Mouse (Mus musculus): ENCODE results near the gene Amigo3. TPM values are rescaled to one million over a fixed set of nuclear protein-coding genes. Genes with fewer than 3 reads are reported as not detected.

Amigo3 gene
- total and polyA plus RNA-seq, 2 experiments from 2014 or later = 1.6 to 7.6 TPM

GRCm38 (mm10) chr9:108053665-108054225 is 786 bp downstream of the Amigo3 start:
- Histone ChIP-seq H3K36me3 (replicated peaks; ENCODE audit: control insufficient read depth, insufficient read depth, low read length) (peaks cover 56% of the 10 kb centered on the region), H3K27me3 (ENCODE audit: control insufficient read depth, insufficient read depth, low read length) (no peaks in the 10 kb centered on the region), H3K9ac (replicated peaks; ENCODE audit: low read depth, low read length) (no peak overlapping the region; the same call in 1 of the 2 replicates), H3K4me2 (ENCODE audit: low read depth, low read length) (no peak overlapping the region), H3K27ac (ENCODE audit: low read depth) (no peak overlapping the region), H3K4me1 (ENCODE audit: control insufficient read depth, insufficient read depth) (peaks cover 5% of the 10 kb centered on the region; the same call in 1 of the 2 replicates), H3K4me3 (ENCODE audit: low read depth, low read length) (no peak overlapping the region), H3K9me3 (replicated peaks; ENCODE audit: control insufficient read depth, low read length) (no peaks in the 10 kb centered on the region)
- no peak for ATAC-seq (ENCODE audit: insufficient read depth, low read depth)
- 81% methylated on average over 15 of the region's 15 CpGs for WGBS
- DNase-seq (ENCODE audit: low spot score) = no peak
- TF ChIP-seq EP300 (IDR thresholded peaks at IDR 0.05; ENCODE audit: low read depth) = no peak
- no peak for TF ChIP-seq CTCF (IDR thresholded peaks at IDR 0.05; ENCODE audit: low read depth)

GRCm38 (mm10) chr9:108054331-108055040 is 1.5 kb downstream of the Amigo3 start:
- Histone ChIP-seq H3K4me1 (ENCODE audit: control insufficient read depth, insufficient read depth) (peaks cover 5% of the 10 kb centered on the region; the same call in 1 of the 2 replicates), H3K36me3 (replicated peaks; ENCODE audit: control insufficient read depth, insufficient read depth, low read length) (peaks cover 64% of the 10 kb centered on the region), H3K27me3 (ENCODE audit: control insufficient read depth, insufficient read depth, low read length) (no peaks in the 10 kb centered on the region), H3K9ac (replicated peaks; ENCODE audit: low read depth, low read length) (no peak overlapping the region), H3K4me3 (ENCODE audit: low read depth, low read length) (no peak overlapping the region), H3K9me3 (replicated peaks; ENCODE audit: control insufficient read depth, low read length) (no peaks in the 10 kb centered on the region), H3K27ac (ENCODE audit: low read depth) (no peak overlapping the region), H3K4me2 (ENCODE audit: low read depth, low read length) (no peak overlapping the region)
- no peak for TF ChIP-seq CTCF (IDR thresholded peaks at IDR 0.05; ENCODE audit: low read depth)
- no peak for TF ChIP-seq EP300 (IDR thresholded peaks at IDR 0.05; ENCODE audit: low read depth)
- 84% methylated on average over 22 of the region's 22 CpGs for WGBS
- DNase-seq (ENCODE audit: low spot score) (no peak), ATAC-seq (ENCODE audit: insufficient read depth, low read depth) (no peak)

- Histone ChIP-seq H3K9ac (replicated peaks; ENCODE audit: low read depth, low read length) (no peak overlapping the region), H3K36me3 (replicated peaks; ENCODE audit: control insufficient read depth, insufficient read depth, low read length) (peaks cover 69% of the 10 kb centered on the region)
- WGBS = 63% methylated on average over 1 of the region's 1 CpGs
Observed at GRCm38 (mm10) chr9:108055061-108055460, 2.1 kb downstream of the Amigo3 start.

GRCm38 (mm10) chr9:108055661-108056237 is 2.8 kb downstream of the Amigo3 start:
- DNase-seq (ENCODE audit: low spot score) (no peak), ATAC-seq (ENCODE audit: insufficient read depth, low read depth) (no peak)
- Histone ChIP-seq H3K27me3 (ENCODE audit: control insufficient read depth, insufficient read depth, low read length) (no peaks in the 10 kb centered on the region), H3K4me1 (ENCODE audit: control insufficient read depth, insufficient read depth) (no peaks in the 10 kb centered on the region; the same call in 1 of the 2 replicates), H3K9ac (replicated peaks; ENCODE audit: low read depth, low read length) (no peak overlapping the region), H3K36me3 (replicated peaks; ENCODE audit: control insufficient read depth, insufficient read depth, low read length) (peaks cover 71% of the 10 kb centered on the region), H3K4me2 (ENCODE audit: low read depth, low read length) (no peak overlapping the region), H3K27ac (ENCODE audit: low read depth) (no peak overlapping the region), H3K4me3 (ENCODE audit: low read depth, low read length) (no peak overlapping the region), H3K9me3 (replicated peaks; ENCODE audit: control insufficient read depth, low read length) (no peaks in the 10 kb centered on the region)
- 85% methylated on average over 6 of the region's 6 CpGs for WGBS
- TF ChIP-seq EP300 (IDR thresholded peaks at IDR 0.05; ENCODE audit: low read depth) = no peak
- TF ChIP-seq CTCF (IDR thresholded peaks at IDR 0.05; ENCODE audit: low read depth) = no peak

More at GRCm38 (mm10) chr9:108055061-108055460, 2.1 kb downstream of the Amigo3 start:
- no peak overlapping the region for H3K4me3 ChIP-seq (ENCODE audit: low read depth, low read length)
- DNase-seq (ENCODE audit: low spot score) = no peak
- H3K4me1 ChIP-seq (ENCODE audit: control insufficient read depth, insufficient read depth) = peaks cover under 1% of the 10 kb centered on the region; the same call in 1 of the 2 replicates
- TF ChIP-seq EP300 (IDR thresholded peaks at IDR 0.05; ENCODE audit: low read depth) (no peak), CTCF (IDR thresholded peaks at IDR 0.05; ENCODE audit: low read depth) (no peak)
- no peaks in the 10 kb centered on the region for H3K27me3 ChIP-seq (ENCODE audit: control insufficient read depth, insufficient read depth, low read length)
- no peak for ATAC-seq (ENCODE audit: insufficient read depth, low read depth)
- H3K4me2 ChIP-seq (ENCODE audit: low read depth, low read length) = no peak overlapping the region
- H3K9me3 ChIP-seq (replicated peaks; ENCODE audit: control insufficient read depth, low read length) = no peaks in the 10 kb centered on the region
- no peak overlapping the region for H3K27ac ChIP-seq (ENCODE audit: low read depth)

- ATAC-seq (ENCODE audit: insufficient read depth, low read depth) (no peak), DNase-seq (ENCODE audit: low spot score) (no peak)
- H3K36me3 ChIP-seq (replicated peaks; ENCODE audit: control insufficient read depth, insufficient read depth, low read length) = peaks cover 67% of the 10 kb centered on the region
- H3K4me2 ChIP-seq (ENCODE audit: low read depth, low read length) = no peak overlapping the region
- no peaks in the 10 kb centered on the region for H3K27me3 ChIP-seq (ENCODE audit: control insufficient read depth, insufficient read depth, low read length)
- TF ChIP-seq CTCF (IDR thresholded peaks at IDR 0.05; ENCODE audit: low read depth) (no peak), EP300 (IDR thresholded peaks at IDR 0.05; ENCODE audit: low read depth) (no peak)
- no peaks in the 10 kb centered on the region; the same call in 1 of the 2 replicates for H3K4me1 ChIP-seq (ENCODE audit: control insufficient read depth, insufficient read depth)
- H3K27ac ChIP-seq (ENCODE audit: low read depth) = peak overlapping the region; percentile 27; the same call in 1 of the 2 replicates
- H3K4me3 ChIP-seq (ENCODE audit: low read depth, low read length) = no peak overlapping the region
- H3K9ac ChIP-seq (replicated peaks; ENCODE audit: low read depth, low read length) = no peak overlapping the region
- 84% methylated on average over 28 of the region's 28 CpGs for WGBS
- H3K9me3 ChIP-seq (replicated peaks; ENCODE audit: control insufficient read depth, low read length) = no peaks in the 10 kb centered on the region
Observed at GRCm38 (mm10) chr9:108056361-108057261, 3.7 kb downstream of the Amigo3 start.
